Mouse (Mus musculus) heart, postnatal 0 days (tissue): ENCODE results near the gene Gjd3.

Experiments
- CTCF ChIP-seq: IDR thresholded peaks from 2 replicates; pipeline ENCODE4 v1.5.1; 2016; ENCODE audit warnings: antibody characterized with exemption, control low read depth, low read depth
- EP300 ChIP-seq: IDR thresholded peaks from 2 replicates; pipeline ENCODE4 v1.6.1; 2016; ENCODE audit warnings: antibody characterized with exemption, low read depth

DNA sequence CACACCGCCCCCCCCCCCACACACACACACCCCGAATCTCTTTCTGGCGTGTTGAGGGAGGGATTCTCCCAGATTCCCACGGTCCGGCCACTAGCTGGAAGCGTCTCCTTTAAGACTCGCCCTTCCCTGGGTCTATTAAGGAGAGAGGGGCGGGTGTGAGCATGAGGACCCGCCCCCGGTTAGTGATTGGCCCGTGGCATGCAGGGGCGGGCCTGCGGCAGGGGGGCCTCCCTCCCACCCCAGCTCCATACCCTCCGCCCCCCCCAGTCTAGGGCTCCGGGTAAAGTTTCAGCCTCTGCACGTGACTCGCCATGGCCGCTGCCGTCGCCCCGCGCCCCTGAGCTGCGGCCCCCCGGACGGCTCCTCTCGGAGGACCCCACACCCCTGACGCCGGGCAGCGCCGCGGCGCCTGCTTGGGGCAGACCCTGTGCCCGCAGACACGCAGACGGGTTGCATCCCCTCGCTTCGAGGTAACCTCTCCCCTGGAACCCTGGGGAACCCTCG is 45.4 kb downstream of the Gjd3 start:
- TF ChIP-seq EP300 (no peak), CTCF (no peak)
